Mouse (Mus musculus) kidney, embryonic 15.5 days (tissue): ENCODE data around the gene Ezh2. TPM values are rescaled to one million over a fixed set of nuclear protein-coding genes. Genes with fewer than 3 reads are reported as not detected.
"Not testable (repeated sequence)": the region's sequence is repeated elsewhere in the genome, so short reads cannot be mapped to it uniquely, and the experiment has no call there.

Experiments
- ATAC-seq: fragments of 200-750 bp; cut with Nextera tagmentation; replicated peaks from 2 replicates; pipeline ENCODE4 v1.8.0; 2017; ENCODE audit warnings: moderate TSS enrichment; ENCODE audit not compliant: low FRiP score
- H3K27ac ChIP-seq: fragments of 300-500 bp; sonication (generic); 2 replicates; pipeline ENCODE4 v1.5.1; 2015; ENCODE audit warnings: mild to moderate bottlenecking, inconsistent platforms
- H3K27me3 ChIP-seq: fragments of 300-500 bp; sonication (generic); 2 replicates; pipeline ENCODE4 v1.6.1; 2015; ENCODE audit warnings: inconsistent platforms
- H3K36me3 ChIP-seq: fragments of 300-500 bp; sonication (generic); 2 replicates; pipeline ENCODE4 v1.6.1; 2015; ENCODE audit warnings: inconsistent platforms
- H3K4me1 ChIP-seq: fragments of 300-500 bp; sonication (generic); 2 replicates; pipeline ENCODE4 v1.6.1; 2015; ENCODE audit warnings: inconsistent platforms
- H3K4me2 ChIP-seq: fragments of 300-500 bp; sonication (generic); 2 replicates; pipeline ENCODE4 v1.6.1; 2015; ENCODE audit warnings: moderate library complexity, mild to moderate bottlenecking, inconsistent platforms
- H3K4me3 ChIP-seq: fragments of 300-500 bp; sonication (generic); replicated peaks from 2 replicates; pipeline ENCODE4 v1.5.1; 2015; ENCODE audit warnings: mild to moderate bottlenecking, inconsistent platforms
- H3K9ac ChIP-seq: fragments of 300-500 bp; sonication (generic); 2 replicates; pipeline ENCODE4 v1.6.1; 2015; ENCODE audit warnings: mild to moderate bottlenecking, inconsistent platforms
- H3K9me3 ChIP-seq: fragments of 300-500 bp; sonication (generic); replicated peaks from 2 replicates; pipeline ENCODE4 v1.6.1; 2016; ENCODE audit warnings: inconsistent platforms
- WGBS: fragments of 180-500 bp; shearing (Covaris S2); methylation state at CpG from one replicate; pipeline ENCODE4 v1.1.7; 2015; ENCODE audit warnings: mixed read lengths; 5-methylcytosine and 5-hydroxymethylcytosine counted together
- polyA plus RNA-seq: library from polyadenylated mRNA; unstranded; fragments of >200 nt; fragmentation: Nextera tagmentation; extraction: Ambion mirVana; gene quantifications from 2 replicates; pipeline ENCODE4 v1.2.1, GENCODE M21; 2015

Gene Ezh2
- 108 and 116 TPM in 2 replicates for polyA plus RNA-seq

- peak within 1 kb of the TSS; percentile 99 for H3K9ac ChIP-seq
- H3K4me1 ChIP-seq: peaks cover 23% of the 10 kb centered on the region
- whole genome bisulfite sequencing: under 1% methylated on average over 64 of the region's 69 CpGs
- H3K27ac ChIP-seq: peak within 1 kb of the TSS; percentile 98
- peak within 1 kb of the TSS; percentile 92 for H3K4me3 ChIP-seq
- peak within 1 kb of the TSS; percentile 81 for H3K4me2 ChIP-seq
- peak; percentile 99 for ATAC-seq
- no peaks in the 10 kb centered on the region for H3K36me3 ChIP-seq
- H3K27me3 ChIP-seq: no peaks in the 10 kb centered on the region
- H3K9me3 ChIP-seq: no peaks in the 10 kb centered on the region
These were observed at the start of gene Ezh2 for GRCm38 (mm10) chr6:47594926-47595623. Ezh2 (minus strand) TSS chr6:47595341.

DNA sequence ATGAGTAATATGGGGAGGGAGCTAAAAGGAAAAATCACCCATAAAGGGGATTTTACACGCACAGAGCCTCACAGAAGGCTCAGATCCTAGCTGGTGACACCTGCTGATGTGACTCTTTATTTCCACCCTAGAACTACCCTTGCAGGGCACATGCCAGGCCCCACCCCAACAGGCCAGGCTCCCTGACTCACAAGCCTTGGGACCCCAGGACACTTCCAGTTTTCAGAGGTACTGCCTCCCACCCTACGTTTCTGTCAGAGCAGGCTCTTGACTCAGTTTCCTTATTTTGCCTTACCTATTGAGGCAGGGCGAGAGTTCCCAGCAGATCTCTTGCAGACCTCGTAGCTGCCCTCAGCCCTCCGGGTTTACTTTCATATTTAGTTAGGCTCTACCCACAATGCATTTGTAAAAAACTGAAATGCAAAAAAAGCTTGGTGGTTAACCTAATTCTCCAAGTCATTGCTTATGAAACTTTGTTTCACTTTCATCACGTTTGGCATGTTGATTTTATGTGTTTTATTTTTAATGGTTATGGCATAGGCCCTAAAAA lies 41.5 kb upstream of the Ezh2 start:
- H3K9me3 ChIP-seq: no peaks in the 10 kb centered on the region
- H3K27ac ChIP-seq: no peak overlapping the region
- H3K9ac ChIP-seq: no peak overlapping the region
- H3K36me3 ChIP-seq: no peaks in the 10 kb centered on the region
- H3K27me3 ChIP-seq: no peaks in the 10 kb centered on the region
- H3K4me1 ChIP-seq: no peaks in the 10 kb centered on the region
- H3K4me2 ChIP-seq: no peak overlapping the region
- no peak for ATAC-seq
- WGBS: 71% methylated on average over 6 of the region's 6 CpGs
- no peak overlapping the region for H3K4me3 ChIP-seq

DNA sequence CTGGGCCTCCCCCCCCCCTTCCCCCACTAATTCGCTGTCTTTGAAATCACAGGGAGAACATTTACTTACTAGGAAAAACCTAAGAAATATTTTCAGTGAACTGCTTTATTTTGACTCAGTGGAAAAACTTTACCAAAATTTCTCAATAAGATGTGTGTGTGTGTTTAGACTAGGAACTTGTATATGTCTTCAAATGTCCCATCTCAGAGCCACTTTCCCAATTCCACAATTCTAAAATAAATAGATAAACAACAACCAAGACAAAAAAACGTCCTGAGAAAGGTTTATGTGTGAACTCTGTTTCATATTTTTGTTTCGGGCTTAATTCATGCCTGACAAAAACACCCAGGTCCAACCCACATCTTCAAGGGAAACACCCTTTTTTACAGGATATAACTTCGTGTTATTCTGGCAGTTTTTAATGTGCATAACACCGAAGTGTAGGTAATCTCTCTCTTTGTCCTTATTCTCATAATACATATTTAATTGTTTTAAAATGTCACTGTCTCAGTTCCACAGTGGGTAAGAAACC lies 40.9 kb upstream of the Ezh2 start:
- ATAC-seq: no peak

DNA sequence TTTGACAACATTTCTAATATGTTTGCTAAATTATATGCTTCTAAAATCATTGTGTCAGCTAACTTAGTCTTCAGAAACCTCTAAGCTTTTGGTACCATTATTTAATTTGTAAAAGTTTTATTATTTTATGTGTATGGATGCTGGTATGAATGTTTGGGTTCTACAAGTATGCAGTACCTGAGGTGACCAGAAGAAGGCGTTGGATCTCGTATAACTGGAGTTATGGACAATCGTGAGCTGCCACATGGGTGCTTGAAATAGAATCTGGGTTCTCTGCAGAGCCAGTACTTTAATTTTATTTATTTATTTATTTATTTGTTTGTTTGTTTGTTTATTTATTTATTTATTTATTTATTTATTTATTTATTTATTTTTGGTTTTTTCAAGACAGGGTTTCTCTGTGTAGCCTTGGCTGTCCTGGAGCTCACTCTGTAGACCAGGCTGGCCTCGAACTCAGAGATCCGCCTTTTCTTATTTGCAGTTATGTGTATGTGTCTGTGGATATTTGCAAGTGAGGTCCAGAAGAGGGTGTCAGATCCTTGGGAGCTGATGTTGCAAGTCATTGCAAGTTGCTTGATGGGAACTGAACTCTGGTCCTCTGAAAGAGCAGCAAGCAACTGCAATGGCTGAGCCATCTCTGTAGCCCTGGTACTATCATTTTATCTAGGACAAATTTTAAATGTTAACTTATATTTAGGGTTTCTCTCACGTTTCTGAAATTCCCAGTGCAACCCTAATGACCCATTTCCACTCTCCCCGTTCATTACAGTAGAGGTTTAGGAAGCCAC lies 40.3 kb upstream of the Ezh2 start:
- 72% methylated on average over 7 of the region's 7 CpGs for WGBS
- no peak for ATAC-seq

More for the DNA sequence above, 40.9 kb upstream of the Ezh2 start:
- Histone ChIP-seq H3K36me3 (no peaks in the 10 kb centered on the region), H3K4me1 (no peaks in the 10 kb centered on the region), H3K9me3 (no peaks in the 10 kb centered on the region), H3K27me3 (no peaks in the 10 kb centered on the region), H3K4me3 (no peak overlapping the region), H3K4me2 (no peak overlapping the region), H3K27ac (no peak overlapping the region), H3K9ac (no peak overlapping the region)
- WGBS: 75% methylated on average over 5 of the region's 5 CpGs

DNA sequence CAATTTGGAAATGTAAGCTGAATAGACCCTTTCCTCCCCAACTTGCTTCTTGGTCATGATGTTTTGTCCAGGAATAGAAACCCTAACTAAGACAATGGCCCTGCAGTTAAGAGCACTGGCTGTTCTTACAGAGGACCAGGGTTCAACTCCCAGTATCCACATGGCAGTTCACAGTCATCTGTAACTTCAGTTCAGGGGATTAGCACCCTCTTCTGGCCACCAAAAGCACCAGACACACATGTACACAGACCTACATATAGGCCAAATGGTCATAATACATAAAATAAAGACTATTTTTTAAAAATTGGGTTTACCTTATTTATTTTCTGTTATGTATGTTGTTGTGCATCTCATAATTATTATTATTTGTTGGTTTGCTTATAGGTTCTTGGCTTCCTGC lies 38.3 kb upstream of the Ezh2 start:
- no peak for ATAC-seq
- Histone ChIP-seq H3K4me1 (no peaks in the 10 kb centered on the region), H3K9ac (no peak overlapping the region), H3K4me3 (no peak overlapping the region), H3K36me3 (no peaks in the 10 kb centered on the region), H3K27ac (no peak overlapping the region), H3K9me3 (no peaks in the 10 kb centered on the region), H3K4me2 (no peak overlapping the region), H3K27me3 (no peaks in the 10 kb centered on the region)

More for the DNA sequence above, 40.3 kb upstream of the Ezh2 start:
- Histone ChIP-seq H3K4me3 (no peak overlapping the region), H3K4me1 (no peaks in the 10 kb centered on the region), H3K9me3 (no peaks in the 10 kb centered on the region), H3K27ac (no peak overlapping the region), H3K4me2 (no peak overlapping the region), H3K36me3 (no peaks in the 10 kb centered on the region), H3K9ac (no peak overlapping the region), H3K27me3 (no peaks in the 10 kb centered on the region)

DNA sequence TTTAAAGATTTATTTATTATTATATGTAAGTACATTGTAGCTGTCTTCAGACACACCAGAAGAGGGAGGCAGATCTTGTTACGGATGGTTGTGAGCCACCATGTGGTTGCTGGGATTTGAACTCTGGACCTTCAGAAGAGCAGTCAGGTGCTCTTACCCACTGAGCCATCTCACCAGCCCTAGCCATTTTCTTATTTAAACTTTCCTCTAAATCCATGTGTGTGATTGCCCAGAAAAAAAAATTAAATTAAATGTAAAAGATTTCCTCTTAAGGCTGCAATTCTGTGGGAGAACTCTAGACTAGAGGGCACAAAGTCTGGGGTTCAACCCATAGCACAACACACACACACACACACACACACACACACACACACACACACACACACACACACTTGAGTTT lies 34.9 kb upstream of the Ezh2 start:
- WGBS: 70% methylated on average over 1 of the region's 1 CpGs
- not testable (repeated sequence) for ATAC-seq, H3K27me3 ChIP-seq, H3K9me3 ChIP-seq, H3K27ac ChIP-seq, H3K4me2 ChIP-seq, H3K36me3 ChIP-seq, H3K9ac ChIP-seq, H3K4me1 ChIP-seq, H3K4me3 ChIP-seq

GRCm38 (mm10) chr6:47627978-47628377 lies 32.8 kb upstream of the Ezh2 start:
- WGBS: 17% methylated on average over 3 of the region's 3 CpGs
- peak; percentile 62 for ATAC-seq

DNA sequence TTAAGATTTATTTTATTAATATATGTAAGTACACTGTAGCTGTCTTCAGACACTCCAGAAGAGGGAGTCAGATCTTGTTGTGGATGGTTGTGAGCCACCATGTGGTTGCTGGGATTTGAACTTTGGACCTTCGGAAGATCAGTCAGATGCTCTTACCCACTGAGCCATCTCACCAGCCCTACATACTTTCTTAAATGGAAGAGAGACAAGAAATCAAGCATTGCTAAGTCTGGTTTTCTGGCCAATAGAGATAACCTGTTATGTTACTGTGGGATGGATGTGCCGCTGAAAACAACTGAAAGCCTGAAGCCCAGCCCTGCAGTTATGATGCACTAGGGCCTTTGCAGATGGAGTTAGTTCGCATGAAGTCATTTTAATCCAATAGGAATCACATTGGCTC lies 31.8 kb upstream of the Ezh2 start:
- WGBS: 90% methylated on average over 3 of the region's 3 CpGs
- H3K4me3 ChIP-seq, H3K36me3 ChIP-seq, ATAC-seq, H3K4me1 ChIP-seq, H3K4me2 ChIP-seq, H3K27me3 ChIP-seq, H3K27ac ChIP-seq, H3K9me3 ChIP-seq, H3K9ac ChIP-seq: not testable (repeated sequence)

More at GRCm38 (mm10) chr6:47627978-47628377, 32.8 kb upstream of the Ezh2 start:
- Histone ChIP-seq H3K36me3 (no peaks in the 10 kb centered on the region), H3K4me2 (no peak overlapping the region), H3K4me1 (no peaks in the 10 kb centered on the region), H3K9ac (no peak overlapping the region), H3K27ac (no peak overlapping the region), H3K27me3 (no peaks in the 10 kb centered on the region), H3K4me3 (no peak overlapping the region), H3K9me3 (no peaks in the 10 kb centered on the region)

GRCm38 (mm10) chr6:47621039-47621438 lies 25.9 kb upstream of the Ezh2 start:
- Histone ChIP-seq H3K4me3 (no peak overlapping the region), H3K36me3 (no peaks in the 10 kb centered on the region), H3K27me3 (no peaks in the 10 kb centered on the region), H3K4me1 (no peaks in the 10 kb centered on the region), H3K27ac (no peak overlapping the region), H3K9me3 (no peaks in the 10 kb centered on the region), H3K4me2 (no peak overlapping the region), H3K9ac (no peak overlapping the region)
- WGBS: 68% methylated on average over 2 of the region's 2 CpGs
- no peak for ATAC-seq

GRCm38 (mm10) chr6:47608306-47608705 lies 13.2 kb upstream of the Ezh2 start:
- not testable (repeated sequence) for H3K4me3 ChIP-seq, H3K36me3 ChIP-seq, H3K27ac ChIP-seq, H3K4me2 ChIP-seq, ATAC-seq, H3K9me3 ChIP-seq, H3K4me1 ChIP-seq, H3K27me3 ChIP-seq, H3K9ac ChIP-seq
- WGBS: 62% methylated on average over 5 of the region's 5 CpGs

- no peaks in the 10 kb centered on the region for H3K27me3 ChIP-seq
- no peaks in the 10 kb centered on the region for H3K4me1 ChIP-seq
- no peak overlapping the region for H3K4me2 ChIP-seq
- no peak overlapping the region for H3K9ac ChIP-seq
- H3K9me3 ChIP-seq: no peaks in the 10 kb centered on the region
- WGBS: 77% methylated on average over 1 of the region's 1 CpGs
- H3K4me3 ChIP-seq: no peak overlapping the region
- no peaks in the 10 kb centered on the region for H3K36me3 ChIP-seq
- no peak for ATAC-seq
- H3K27ac ChIP-seq: no peak overlapping the region
These were observed 6.8 kb upstream of the Ezh2 start for GRCm38 (mm10) chr6:47601931-47602330.

DNA sequence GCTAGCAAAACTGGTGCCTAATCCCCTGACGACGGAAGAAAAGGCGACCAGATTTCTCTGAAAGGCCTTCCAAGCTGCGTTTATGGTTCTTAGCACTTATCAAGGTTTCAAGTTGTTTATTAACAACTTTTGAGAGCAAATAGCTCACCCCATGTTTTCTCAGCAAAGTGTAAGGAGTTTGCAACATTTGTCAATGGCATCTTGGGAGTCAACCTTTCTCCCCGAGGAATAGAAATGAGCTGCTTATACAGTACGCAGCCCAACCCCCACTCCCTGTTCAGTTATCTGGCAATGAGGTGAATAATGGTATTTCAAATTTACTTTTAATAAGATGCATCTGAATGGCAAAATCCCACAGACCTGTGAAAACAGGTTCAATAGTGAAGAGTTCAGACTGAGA lies 555 bp upstream of the Ezh2 start:
- 2% methylated on average over 6 of the region's 6 CpGs for WGBS

More for the DNA sequence above, 555 bp upstream of the Ezh2 start:
- Histone ChIP-seq H3K9ac (peak overlapping the region; percentile 71), H3K27ac (peak overlapping the region; percentile 98), H3K4me2 (peak overlapping the region; percentile 81), H3K9me3 (no peaks in the 10 kb centered on the region), H3K4me1 (peaks cover 19% of the 10 kb centered on the region), H3K4me3 (peak overlapping the region; percentile 92), H3K27me3 (no peaks in the 10 kb centered on the region), H3K36me3 (no peaks in the 10 kb centered on the region)
- ATAC-seq: no peak
